Mouse (Mus musculus): ENCODE results near the gene D1Ertd622e.

GRCm38 (mm10) chr1:97619621-97620320 lies 42.1 kb downstream of the D1Ertd622e start:
- TF ChIP-seq POLR2A (IDR thresholded peaks at IDR 0.05; ENCODE audit: extremely low read depth, insufficient read depth, low read length) (no peak), CTCF (IDR thresholded peaks at IDR 0.05; ENCODE audit: low read depth, low read length) (no peak)
